Mouse (Mus musculus) embryonic facial prominence, embryonic 11.5 days (tissue): ENCODE measurements around the gene Ago3. TPM values are rescaled to one million over a fixed set of nuclear protein-coding genes. Genes with fewer than 3 reads are reported as not detected.

Experiments
- ATAC-seq: fragments of 200-750 bp; cut with Nextera tagmentation; replicated peaks from 2 replicates; pipeline ENCODE4 v1.8.0; 2017; ENCODE audit warnings: low read depth; ENCODE audit not compliant: insufficient number of reproducible peaks, low FRiP score, low TSS enrichment
- DNase-seq: peaks from one replicate; pipeline ENCODE4 v3.0.0-alpha.2; 2015; ENCODE audit warnings: low spot score
- H3K27ac ChIP-seq: fragments of 300-500 bp; sonication (generic); replicated peaks from 2 replicates; pipeline ENCODE4 v1.5.1; 2014; ENCODE audit warnings: mild to moderate bottlenecking, low read depth, low read length, control low read depth
- H3K27me3 ChIP-seq: fragments of 300-500 bp; sonication (generic); 2 replicates; pipeline ENCODE4 v1.6.1; 2014; ENCODE audit warnings: mild to moderate bottlenecking, low read length, moderate library complexity, mixed read lengths; ENCODE audit not compliant: control insufficient read depth, insufficient read depth
- H3K36me3 ChIP-seq: fragments of 300-500 bp; sonication (generic); replicated peaks from 2 replicates; pipeline ENCODE4 v1.6.1; 2014; ENCODE audit warnings: low read depth, mild to moderate bottlenecking, low read length, moderate library complexity, mixed read lengths; ENCODE audit not compliant: control insufficient read depth, insufficient read depth
- H3K4me1 ChIP-seq: fragments of 300-500 bp; sonication (generic); 2 replicates; pipeline ENCODE4 v1.6.1; 2014; ENCODE audit warnings: low read length, mixed read lengths; ENCODE audit not compliant: control insufficient read depth, insufficient read depth
- H3K4me2 ChIP-seq: fragments of 300-500 bp; sonication (generic); 2 replicates; pipeline ENCODE4 v1.6.1; 2014; ENCODE audit warnings: low read depth, mild to moderate bottlenecking, control low read depth, low read length, moderate library complexity
- H3K4me3 ChIP-seq: fragments of 300-500 bp; sonication (generic); 2 replicates; pipeline ENCODE4 v1.5.1; 2014; ENCODE audit warnings: low read depth, low read length, control low read depth
- H3K9ac ChIP-seq: fragments of 300-500 bp; sonication (generic); replicated peaks from 2 replicates; pipeline ENCODE4 v1.6.1; 2014; ENCODE audit warnings: mild to moderate bottlenecking, control low read depth, low read length
- H3K9me3 ChIP-seq: fragments of 300-500 bp; sonication (generic); replicated peaks from 2 replicates; pipeline ENCODE4 v1.6.1; 2016; ENCODE audit warnings: mild to moderate bottlenecking, low read length, inconsistent platforms, mixed read lengths; ENCODE audit not compliant: control insufficient read depth
- WGBS: fragments of 180-500 bp; shearing (Covaris S2); extraction: QIAGEN DNeasy Blood & Tissue Kit; methylation state at CpG from one replicate; pipeline ENCODE4 v1.1.7; 2014; 5-methylcytosine and 5-hydroxymethylcytosine counted together
- polyA plus RNA-seq: library from polyadenylated mRNA; unstranded; fragments of >200 nt; fragmentation: Nextera tagmentation; extraction: Ambion mirVana; gene quantifications from 2 replicates; pipeline ENCODE4 v1.2.1, GENCODE M21; 2014

The Ago3 gene
- polyA plus RNA-seq, 1 experiment from 2014 or later, result 12.8 TPM

DNA sequence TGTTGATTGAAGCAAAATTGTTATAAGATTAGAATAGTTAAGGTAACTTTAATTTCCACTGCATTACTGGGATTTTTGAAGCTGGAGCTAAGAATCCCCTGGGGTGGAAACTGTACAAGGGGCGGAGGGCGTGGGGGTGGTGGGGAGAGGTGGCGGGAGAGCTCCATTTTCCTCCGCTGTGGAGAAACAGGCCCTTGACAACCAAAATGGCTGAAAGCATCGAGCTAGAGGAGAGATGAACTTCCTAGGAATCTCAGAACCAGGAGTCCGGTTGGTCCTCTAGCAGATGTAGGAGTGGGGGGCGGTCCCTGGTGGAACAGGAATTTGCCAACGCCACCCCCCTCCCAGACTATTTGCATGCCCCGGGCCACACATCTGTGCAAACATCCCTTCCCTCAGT, 147.7 kb downstream of the Ago3 start:
- Histone ChIP-seq H3K4me3 (no peak overlapping the region), H3K4me1 (0 out of 2 replicates have a peak, but pooled peaks cover 2% of the 10 kb centered on the region), H3K27ac (no peak overlapping the region), H3K9ac (no peak overlapping the region), H3K9me3 (no peaks in the 10 kb centered on the region), H3K4me2 (no peak overlapping the region), H3K27me3 (peaks cover 6% of the 10 kb centered on the region), H3K36me3 (no peaks in the 10 kb centered on the region)
- 35% methylated on average over 9 of the region's 9 CpGs for WGBS
- ATAC-seq (no peak), DNase-seq (peak; percentile 64)

Other genes with a start within 250 kb of the Ago3 start
- gene Thrap3, start 226.8 kb downstream of the Ago3 start, polyA plus RNA-seq, result 211 and 232 TPM in 2 replicates
- gene Map7d1, start 173.2 kb downstream of the Ago3 start, polyA plus RNA-seq, result 47.0 and 54.1 TPM in 2 replicates
- gene Trappc3, start 167.2 kb downstream of the Ago3 start, polyA plus RNA-seq, result 33.8 and 36.7 TPM in 2 replicates
- 15.7 and 18.1 TPM in 2 replicates for gene Col8a2, start 142.8 kb downstream of the Ago3 start, polyA plus RNA-seq
- gene Adprhl2, start 107.9 kb downstream of the Ago3 start, polyA plus RNA-seq, result 44.6 and 48.0 TPM in 2 replicates
- gene Tekt2, start 103.9 kb downstream of the Ago3 start, polyA plus RNA-seq, result 3.4 and 3.5 TPM in 2 replicates
- gene Ago1, start 39.0 kb upstream of the Ago3 start, polyA plus RNA-seq, result 10.6 and 11.0 TPM in 2 replicates
- gene Ago4, start 103.9 kb upstream of the Ago3 start, polyA plus RNA-seq, result 1.3 and 1.9 TPM in 2 replicates
- gene Clspn, start 127.4 kb upstream of the Ago3 start, polyA plus RNA-seq, result 51.6 and 54.4 TPM in 2 replicates
- gene 5730409E04Rik, start 180.3 kb upstream of the Ago3 start, polyA plus RNA-seq, result 1.4 and 1.8 TPM in 2 replicates
- gene Psmb2, start 248.1 kb upstream of the Ago3 start, polyA plus RNA-seq, result 562 and 576 TPM in 2 replicates